Mouse (Mus musculus) splenic B cell, adult 2 months (primary cell): Measurements from ENCODE around the gene Gm20489.

Source experiments
- DNase-seq: peaks from one replicate; pipeline ENCODE4 v3.0.0-alpha.2; 2011; ENCODE audit warnings: low read depth, low spot score
- H3K27me3 ChIP-seq: 2 replicates; pipeline ENCODE4 v1.6.1; 2012; ENCODE audit warnings: mild to moderate bottlenecking, low read length, moderate library complexity, mixed read lengths; ENCODE audit not compliant: control insufficient read depth, poor library complexity, insufficient read depth, severe bottlenecking
- H3K36me3 ChIP-seq: 2 replicates; pipeline ENCODE4 v1.6.1; 2012; ENCODE audit warnings: mild to moderate bottlenecking, low read length, moderate library complexity, mixed read lengths; ENCODE audit not compliant: control insufficient read depth, poor library complexity, insufficient read depth, severe bottlenecking

The Gm20489 gene

GRCm38 (mm10) chrX:101268755-101269124 is at the start of gene Gm20489:
Gm20489 (minus strand) TSS chrX:101269023.
- peaks cover 13% of the 10 kb centered on the region; the same call in 1 of the 2 replicates for H3K36me3 ChIP-seq
- H3K27me3 ChIP-seq = no peaks in the 10 kb centered on the region
- no peak for DNase-seq

DNA sequence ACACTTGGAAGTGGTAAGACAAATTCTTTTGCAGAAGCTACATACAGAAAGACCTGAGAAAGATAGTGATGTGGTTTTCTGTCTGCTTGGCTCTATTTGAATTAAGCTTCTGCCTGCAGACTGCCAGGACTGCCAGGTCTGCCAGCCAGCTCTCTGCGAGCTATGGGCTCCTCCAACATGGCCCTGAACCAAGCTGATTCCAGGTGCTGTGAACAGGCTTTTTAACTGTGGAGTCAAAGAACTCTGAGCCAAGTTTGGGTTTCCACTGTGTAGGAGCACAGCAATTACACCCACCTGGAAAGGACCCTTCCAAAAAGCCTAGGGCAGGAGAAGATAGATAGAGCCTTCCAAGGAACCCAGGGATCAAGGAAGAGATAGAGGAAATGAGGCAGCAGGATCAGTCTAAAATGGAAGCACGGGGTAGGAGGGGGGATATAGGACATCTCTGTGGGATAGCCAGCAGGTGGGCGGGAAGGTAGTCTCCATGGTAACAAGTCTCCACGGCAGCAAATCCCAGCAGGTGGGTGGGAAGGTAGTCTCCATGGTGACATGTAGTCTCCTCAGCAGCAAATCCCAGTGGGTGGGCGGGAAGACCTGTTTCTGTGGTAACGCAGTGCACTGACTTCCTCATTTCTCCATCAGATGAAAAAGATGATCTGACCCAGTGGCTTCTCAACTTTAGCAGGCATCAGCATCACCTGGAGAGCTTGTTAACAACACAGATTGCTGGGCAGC is 45.0 kb upstream of the Gm20489 start:
- peak; percentile 51 for DNase-seq
- Histone ChIP-seq H3K27me3 (no peaks in the 10 kb centered on the region), H3K36me3 (no peaks in the 10 kb centered on the region)

- DNase-seq = no peak
- no peaks in the 10 kb centered on the region for H3K36me3 ChIP-seq
- no peaks in the 10 kb centered on the region for H3K27me3 ChIP-seq
These were observed 40.5 kb upstream of the Gm20489 start for GRCm38 (mm10) chrX:101309299-101309698.

DNA sequence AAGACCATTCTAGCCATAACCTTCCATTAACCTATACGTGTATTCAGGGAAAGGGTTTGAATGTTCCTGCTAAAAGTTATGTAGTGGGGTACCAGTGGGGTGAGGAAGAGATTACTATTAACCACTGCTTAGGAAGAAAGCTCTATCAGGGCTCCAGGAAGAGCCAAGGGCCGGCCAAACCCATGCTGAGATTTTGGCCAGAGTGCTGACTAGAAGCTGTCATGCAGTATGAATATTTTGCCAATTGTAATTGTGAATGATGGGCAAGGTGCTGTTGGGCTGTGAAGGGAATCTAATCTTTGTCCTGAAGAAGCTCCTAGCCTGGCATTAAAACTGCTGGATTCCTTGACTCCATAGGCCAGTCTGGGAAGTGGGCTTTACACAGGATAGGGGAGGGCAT is 35.8 kb upstream of the Gm20489 start:
- DNase-seq = no peak
- H3K36me3 ChIP-seq = no peaks in the 10 kb centered on the region
- H3K27me3 ChIP-seq = no peaks in the 10 kb centered on the region

GRCm38 (mm10) chrX:101301654-101302053 is 32.8 kb upstream of the Gm20489 start:
- no peak for DNase-seq

DNA sequence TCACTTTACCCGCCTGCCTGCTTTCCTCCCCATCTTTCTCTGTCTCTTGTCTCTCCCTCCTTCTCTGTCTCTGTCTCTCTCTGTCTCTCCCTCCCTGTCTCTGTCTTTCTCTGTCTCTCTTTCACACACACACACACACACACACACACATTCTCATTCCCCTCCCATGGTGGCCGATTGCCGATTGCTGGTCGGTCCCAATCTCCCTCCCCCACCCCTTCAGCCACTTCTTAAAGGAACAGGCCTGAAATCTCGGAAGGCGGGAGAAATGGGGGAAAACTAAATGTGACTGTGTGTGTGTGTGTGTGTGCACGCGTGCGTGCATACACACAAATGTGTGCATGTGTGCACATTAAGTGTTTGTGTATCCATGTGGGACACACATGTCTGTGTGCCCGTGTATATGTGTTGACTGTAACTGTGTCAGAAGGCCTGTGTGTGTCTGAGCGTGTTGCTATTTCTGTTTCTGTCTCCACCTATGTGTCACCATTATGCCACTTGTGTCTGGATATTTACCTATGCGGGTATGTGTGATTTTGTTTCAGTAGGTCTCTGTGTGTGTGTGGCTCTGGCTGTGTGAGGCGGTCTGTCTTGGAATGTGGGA is 31.7 kb upstream of the Gm20489 start:
- no peaks in the 10 kb centered on the region for H3K36me3 ChIP-seq
- no peaks in the 10 kb centered on the region for H3K27me3 ChIP-seq
- DNase-seq = no peak

More at GRCm38 (mm10) chrX:101301654-101302053, 32.8 kb upstream of the Gm20489 start:
- Histone ChIP-seq H3K27me3 (no peaks in the 10 kb centered on the region), H3K36me3 (no peaks in the 10 kb centered on the region)

- H3K36me3 ChIP-seq = no peaks in the 10 kb centered on the region
- H3K27me3 ChIP-seq = no peaks in the 10 kb centered on the region
- no peak for DNase-seq
These were observed 30.9 kb upstream of the Gm20489 start for GRCm38 (mm10) chrX:101299473-101300426.

DNA sequence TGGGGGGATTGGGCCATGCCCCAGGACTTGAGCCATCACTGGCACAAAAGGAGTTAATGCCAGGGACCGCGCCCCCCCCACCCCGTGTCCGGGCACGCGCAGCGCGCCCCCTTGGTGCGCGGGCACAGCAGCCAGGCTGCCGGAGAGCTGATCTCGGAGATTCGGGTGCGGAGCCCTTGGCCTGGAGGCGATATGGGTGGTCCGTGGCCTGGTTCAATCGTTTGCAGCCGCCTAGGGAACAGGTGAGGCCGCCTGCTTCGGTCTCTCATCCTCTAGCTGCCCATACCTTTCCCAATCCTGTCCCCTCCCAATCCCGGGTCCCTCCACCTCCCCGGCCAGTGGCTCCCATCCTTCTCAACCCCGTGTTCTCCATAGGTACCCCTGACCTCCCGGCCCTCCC is 30.2 kb upstream of the Gm20489 start, which contains the start of gene Nlgn3:
TSS of gene Nlgn3 (plus strand) at position 114 of the 400 bp plus-strand sequence.
- Histone ChIP-seq H3K27me3 (no peaks in the 10 kb centered on the region), H3K36me3 (no peaks in the 10 kb centered on the region)
- no peak for DNase-seq

DNA sequence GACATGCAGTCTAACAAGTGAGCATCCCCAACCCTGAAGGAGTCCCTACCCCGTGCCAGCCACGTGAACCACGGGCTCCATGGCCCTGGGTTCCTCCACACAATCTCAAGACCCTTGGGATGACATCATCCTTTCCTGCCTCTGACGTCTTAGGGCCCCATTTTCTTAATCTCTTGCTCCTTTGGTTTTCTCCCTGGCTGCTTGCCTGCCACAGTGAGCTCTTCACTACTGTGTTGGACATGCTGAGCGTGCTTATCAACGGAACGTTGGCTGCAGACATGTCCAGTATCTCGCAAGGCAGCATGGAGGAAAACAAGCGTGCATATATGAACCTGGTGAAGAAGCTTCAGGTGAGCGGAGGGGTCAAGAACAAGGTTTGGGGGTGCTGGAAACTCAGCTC is 21.3 kb upstream of the Gm20489 start:
- H3K27me3 ChIP-seq = no peaks in the 10 kb centered on the region
- no peak for DNase-seq
- H3K36me3 ChIP-seq = peaks cover 20% of the 10 kb centered on the region

- Histone ChIP-seq H3K27me3 (no peaks in the 10 kb centered on the region), H3K36me3 (peaks cover 20% of the 10 kb centered on the region)
- no peak for DNase-seq
These were observed 20.2 kb upstream of the Gm20489 start for GRCm38 (mm10) chrX:101289037-101289436.

DNA sequence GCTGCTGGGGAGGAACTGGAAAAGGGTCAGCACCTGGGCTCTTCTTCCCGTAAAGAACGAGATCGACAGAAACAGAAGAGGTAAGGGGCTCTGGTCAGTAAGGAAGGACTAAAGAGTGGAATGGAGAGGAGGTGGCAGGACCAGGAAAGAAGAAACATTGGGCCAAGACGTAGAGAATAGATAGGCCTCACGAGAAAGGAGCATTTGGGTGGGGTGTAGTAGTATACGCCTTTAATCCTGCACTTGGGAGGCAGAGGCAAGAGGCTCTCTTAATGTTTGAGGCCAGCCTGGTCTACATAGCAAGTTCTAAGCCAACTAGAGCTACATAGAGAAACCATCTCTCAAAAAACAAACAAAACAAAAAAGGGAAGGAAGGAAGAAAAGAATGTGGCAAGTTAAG is 19.6 kb upstream of the Gm20489 start:
- Histone ChIP-seq H3K27me3 (no peaks in the 10 kb centered on the region), H3K36me3 (peaks cover 18% of the 10 kb centered on the region)
- no peak for DNase-seq

DNA sequence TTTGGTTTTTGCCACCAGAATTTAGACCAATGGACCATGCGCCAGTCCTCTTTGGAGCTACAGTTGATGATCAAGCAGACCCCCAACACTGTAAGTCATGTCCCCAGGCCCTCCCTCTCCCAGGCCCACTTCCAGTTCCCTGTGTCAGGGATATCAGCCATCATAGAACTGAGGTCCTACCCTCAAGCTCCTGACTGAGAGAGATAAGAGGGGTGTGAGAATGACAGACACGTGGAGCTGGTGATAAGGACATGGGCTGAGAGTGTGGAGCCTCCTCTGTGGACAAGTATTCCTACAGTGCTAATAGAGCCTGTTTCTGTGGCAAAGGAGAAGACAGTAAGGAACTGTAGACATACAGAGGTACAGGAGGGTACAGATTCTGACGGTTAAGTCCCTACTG is 18.7 kb upstream of the Gm20489 start:
- Histone ChIP-seq H3K27me3 (no peaks in the 10 kb centered on the region), H3K36me3 (peaks cover 17% of the 10 kb centered on the region)
- DNase-seq = no peak

- Histone ChIP-seq H3K36me3 (peaks cover 17% of the 10 kb centered on the region), H3K27me3 (no peaks in the 10 kb centered on the region)
- no peak for DNase-seq
These were observed 17.3 kb upstream of the Gm20489 start for GRCm38 (mm10) chrX:101285953-101286670.

- H3K27me3 ChIP-seq = no peaks in the 10 kb centered on the region
- H3K36me3 ChIP-seq = peaks cover 15% of the 10 kb centered on the region
- peak; percentile 73 for DNase-seq
These were observed 16.7 kb upstream of the Gm20489 start for GRCm38 (mm10) chrX:101285534-101285933.
